Mouse (Mus musculus): Measurements from ENCODE around the gene Ppp4r2.

- TF ChIP-seq CTCF (IDR thresholded peaks at IDR 0.05) (no peak), POLR2A (IDR thresholded peaks at IDR 0.05; ENCODE audit: insufficient read depth, low read depth, low read length) (no peak), EP300 (IDR thresholded peaks at IDR 0.05; ENCODE audit: insufficient read depth, low read depth, low read length) (no peak)
These were observed 48.2 kb downstream of the Ppp4r2 start for GRCm38 (mm10) chr6:100881657-100882056.
